Mouse (Mus musculus): ENCODE results near the gene 4930572O03Rik.

Gene 4930572O03Rik

DNA sequence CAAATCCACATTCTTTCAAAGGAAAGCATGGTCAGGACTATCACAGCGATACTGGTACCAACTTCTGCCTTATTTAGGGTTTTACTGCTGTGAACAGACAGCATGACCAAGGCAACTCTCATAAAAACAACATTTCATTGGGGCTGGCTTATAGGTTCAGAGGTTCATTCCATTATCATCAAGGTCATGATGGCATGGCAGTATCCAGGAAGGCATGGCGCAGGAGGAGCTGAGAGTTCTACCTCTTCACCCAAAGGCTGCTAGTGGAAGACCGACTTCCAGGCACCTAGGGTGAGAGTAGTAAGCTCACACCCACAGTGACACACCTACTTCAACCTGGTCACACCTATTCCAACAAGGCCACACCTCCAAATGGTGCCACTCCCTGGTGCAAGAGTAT is 40.7 kb downstream of the 4930572O03Rik start:
- WGBS: 80% methylated on average over 3 of the region's 3 CpGs

DNA sequence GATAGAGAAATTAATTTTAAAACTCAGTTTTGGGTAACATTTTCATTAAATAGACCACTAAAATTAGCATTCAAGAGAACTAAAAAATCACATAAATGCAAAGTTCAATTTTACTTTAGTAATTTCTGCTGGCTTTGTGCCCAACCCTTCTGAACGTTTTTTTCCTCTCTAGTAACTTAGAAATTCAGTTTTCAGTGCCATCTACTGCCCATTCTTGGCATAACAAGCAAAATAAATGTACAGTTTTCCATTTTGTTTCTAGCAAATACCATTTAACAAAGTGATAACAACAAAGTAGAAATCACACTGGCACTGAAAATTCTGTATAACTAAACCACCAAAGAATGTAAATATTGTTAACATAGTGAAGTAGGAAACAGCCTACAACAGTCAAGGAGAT is 46.2 kb downstream of the 4930572O03Rik start:
- WGBS: 0% methylated on average over 1 of the region's 1 CpGs

DNA sequence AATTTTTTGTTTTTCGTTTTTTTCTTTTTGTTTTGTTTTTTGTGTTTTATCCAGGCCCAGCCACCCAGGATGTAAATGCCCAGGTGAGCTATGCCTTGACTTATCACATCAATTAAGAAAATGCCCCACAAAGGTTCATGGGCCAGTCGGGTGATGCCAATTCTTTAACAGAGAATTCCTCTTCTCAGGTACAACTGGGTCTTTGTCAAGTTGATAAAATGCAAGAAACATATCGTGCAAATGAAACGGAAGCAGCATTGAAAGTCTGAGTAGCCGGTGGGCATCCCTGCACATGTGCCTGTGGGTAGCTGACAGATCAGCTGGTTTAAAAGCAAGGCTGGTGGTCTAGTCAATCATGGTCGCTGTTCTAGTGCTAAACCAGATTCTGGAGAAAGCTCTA is 50.2 kb downstream of the 4930572O03Rik start:
- WGBS: 64% methylated on average over 6 of the region's 6 CpGs

DNA sequence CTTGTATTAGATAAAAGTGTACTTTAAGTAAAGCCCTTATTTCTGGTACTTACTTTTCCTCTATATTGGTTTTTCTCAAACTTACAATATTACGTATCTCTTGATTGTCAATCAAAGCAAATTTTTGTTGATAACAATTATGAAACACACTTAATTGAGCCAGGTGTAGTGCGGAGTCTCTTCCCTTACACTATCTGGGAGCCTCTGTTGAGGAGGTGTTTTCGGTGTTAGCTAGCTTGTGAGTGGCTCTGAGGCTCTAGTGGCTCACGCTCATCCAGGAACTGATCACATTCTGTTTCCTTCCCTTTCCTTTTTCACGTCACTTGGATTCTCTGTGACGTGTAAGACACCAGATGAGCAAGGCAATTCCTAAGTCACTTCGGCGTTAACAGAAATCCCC is 53.3 kb downstream of the 4930572O03Rik start:
- WGBS: 75% methylated on average over 8 of the region's 8 CpGs

DNA sequence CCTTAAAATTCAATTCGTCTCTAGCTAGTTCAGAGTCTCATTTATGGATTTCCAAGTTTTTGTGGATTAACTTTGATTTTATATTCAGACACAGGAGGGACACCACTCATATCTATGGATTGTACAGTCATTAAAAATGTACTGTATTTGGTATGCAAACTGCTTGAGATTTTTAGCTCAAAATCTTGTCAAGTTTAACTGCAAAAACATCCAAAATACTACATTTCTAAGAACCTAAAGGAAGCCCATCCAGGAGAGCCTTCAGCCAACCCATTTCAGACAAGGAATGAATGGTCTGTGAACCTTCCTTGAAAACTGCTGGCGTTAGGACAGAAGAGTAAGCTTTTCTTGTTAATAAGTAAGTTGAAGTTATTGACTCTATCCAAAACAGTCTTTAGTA is 53.9 kb downstream of the 4930572O03Rik start:
- WGBS: 61% methylated on average over 2 of the region's 2 CpGs

DNA sequence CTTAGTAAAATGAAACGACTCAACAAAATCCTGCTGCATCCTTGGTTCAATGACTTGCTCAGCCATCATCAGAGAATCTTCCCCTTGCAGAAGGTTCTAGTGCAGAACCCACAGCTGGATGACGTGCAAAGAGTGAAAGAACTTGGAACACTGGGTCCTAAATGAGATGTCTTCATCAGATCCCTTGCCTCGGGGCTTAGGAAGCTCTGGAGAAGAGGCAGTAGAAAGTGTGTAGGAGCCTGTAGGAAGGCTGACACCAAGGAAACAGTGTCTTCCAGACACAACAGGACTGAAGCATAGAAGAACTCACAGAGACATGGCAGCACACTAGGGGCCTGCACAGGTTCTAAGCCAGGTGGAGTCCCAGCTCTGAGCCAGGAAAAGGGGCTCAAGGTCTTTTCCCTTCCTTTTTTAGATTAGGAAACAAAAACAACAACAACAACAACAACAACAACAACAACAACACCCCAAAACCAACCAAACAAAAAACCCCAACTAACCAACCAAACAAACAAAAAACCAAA is 54.4 kb downstream of the 4930572O03Rik start:
- WGBS: 61% methylated on average over 3 of the region's 3 CpGs
